Mouse (Mus musculus) E14TG2a.4 (cell line): Measurements from ENCODE around the gene Gramd4.

ENCODE experiments used
- CTCF ChIP-seq: conservative IDR thresholded peaks from 2 replicates; pipeline ENCODE4 v1.5.1; 2014; ENCODE audit warnings: low read length
- NANOG ChIP-seq: IDR thresholded peaks from 2 replicates; pipeline ENCODE4 v1.6.1; 2014; ENCODE audit warnings: borderline replicate concordance, low read length, mixed read lengths

GRCm38 (mm10) chr15:86107831-86108471 is 50.5 kb downstream of the Gramd4 start:
- no peak for TF ChIP-seq CTCF
- no peak for TF ChIP-seq NANOG
